Mouse (Mus musculus): Measurements from ENCODE around the gene Nim1k.

Gene Nim1k

GRCm38 (mm10) chr13:119684416-119685177 is 71.1 kb downstream of the Nim1k start:
- no peak for DNase-seq

GRCm38 (mm10) chr13:119681161-119681560 is 74.5 kb downstream of the Nim1k start:
- no peak for DNase-seq

GRCm38 (mm10) chr13:119679721-119680120 is 76.0 kb downstream of the Nim1k start:
- DNase-seq = peak; percentile 24 to 46

- no peak for DNase-seq
These were observed 76.9 kb downstream of the Nim1k start for GRCm38 (mm10) chr13:119678794-119679193.

- DNase-seq = peak; percentile 64 to 69
These were observed 94.3 kb downstream of the Nim1k start for GRCm38 (mm10) chr13:119661420-119661819.

Measured in kidney, postnatal 36 days (tissue).